14 mouse cellular contexts compared by ENCODE assay signal in genomic region chr15:7247321-7247720, GRCm38 (mm10).
DNase-seq lines count a peak whose midpoint lies in the region; TF ChIP-seq lines count a peak whose summit lies in the region.
"Had no signal": no experiment of that assay in that cellular context is flagged by ENCODE, and none has a peak within 500 bp of the region (broad histone marks: within the 10 kb centered on the region; RNA-seq: fewer than 3 reads in every experiment).

No protein-coding gene starts in this region.

- intact Hi-C loops in heart, postnatal 36 days (cut with DNase I): no loop called here

- 32% methylated on average over 8 of the region's 8 CpGs for WGBS in liver, adult 2 months

- no peak overlapping the region for H3K4me3 ChIP-seq in liver, adult 2 months (ENCODE audit: insufficient read depth, low read depth, low read length)

- no peak overlapping the region for H3K27ac ChIP-seq in liver, adult 2 months (replicated peaks; ENCODE audit: insufficient read depth, low read depth, low read length)

- no peak overlapping the region for H3K9ac ChIP-seq in liver, adult 2 months (ENCODE audit: low read depth, low read length)

- no peaks in the 10 kb centered on the region for H3K27me3 ChIP-seq in liver, adult 2 months (ENCODE audit: control insufficient read depth, insufficient read depth, low read length)

- H3K79me2 ChIP-seq in liver, adult 2 months (ENCODE audit: control insufficient read depth, insufficient read depth, low read length): no peaks in the 10 kb centered on the region

- TF ChIP-seq POLR2A in liver, adult 2 months (IDR thresholded peaks at IDR 0.05; ENCODE audit: extremely low read depth, insufficient read depth, low read length): no peak

- DNase-seq in heart, adult 11 months: peak; percentile 83
- DNase-seq in heart, postnatal 36 days: no peak
- peak; percentile 68 for DNase-seq in liver, adult 2 months (ENCODE audit: extremely low read depth, low read depth, low spot score)
- no peak for DNase-seq in liver
- DNase-seq: adrenal gland, adult 2 months; adrenal gland, adult 8-10 months; adrenal gland, postnatal 10 days; adrenal gland, postnatal 25 days; adrenal gland, postnatal 36 days; B cell, adult 2 months; cerebellum, adult 11 months; cerebellum, adult 11-12 months; cerebellum, adult 18-20 months had no signal

- no peak for TF ChIP-seq CTCF in liver, adult 2 months (IDR thresholded peaks at IDR 0.05; ENCODE audit: low read depth, low read length)

- no peaks in the 10 kb centered on the region for H3K36me3 ChIP-seq in liver, adult 2 months (ENCODE audit: control insufficient read depth, insufficient read depth, low read length)
- H3K36me3 ChIP-seq: G1E had no signal

- peaks cover 9% of the 10 kb centered on the region for H3K4me1 ChIP-seq in liver, adult 2 months (ENCODE audit: control insufficient read depth, insufficient read depth, low read length)

Comparison
In these comparisons a context has a peak if more than half of its experiments do, and no peak if none do; other contexts are left out.
1. DNase-seq: peak in heart, adult 11 months (single experiment) and liver, adult 2 months (single experiment); none in heart, postnatal 36 days (0 of 2) and liver (single experiment).